Mouse (Mus musculus): Measurements from ENCODE around the gene Fam187b.

The Fam187b gene

GRCm38 (mm10) chr7:30958866-30959487, 14.6 kb upstream of the Fam187b start:
- DNase-seq: no peak

DNA sequence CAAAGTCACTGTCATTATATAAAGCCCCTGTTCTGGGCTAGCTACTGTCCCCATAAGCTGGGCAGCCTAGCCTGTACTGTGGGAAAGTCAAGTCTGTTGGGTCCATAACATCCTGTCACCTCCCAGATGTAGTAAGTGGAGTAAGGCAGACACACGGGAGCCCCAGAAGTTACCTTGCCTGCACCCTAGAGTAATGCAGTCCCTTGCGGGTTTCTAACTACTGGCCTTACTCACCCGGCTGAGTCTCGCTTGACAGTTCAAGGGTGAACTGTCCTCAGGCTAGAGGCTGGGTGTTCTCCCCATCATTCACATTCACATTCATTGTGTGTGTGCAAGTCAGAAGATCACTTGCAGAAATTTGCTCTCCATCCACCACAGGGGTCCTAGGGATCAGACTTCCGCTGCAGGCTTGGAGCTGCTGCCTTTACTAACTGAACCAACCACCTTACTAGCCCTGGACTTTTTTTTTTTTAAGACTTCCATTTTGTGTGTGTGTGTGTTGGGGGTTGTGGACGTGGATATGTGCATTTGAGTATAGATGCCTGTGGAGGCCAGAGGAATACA, 13.7 kb upstream of the Fam187b start:
- DNase-seq: no peak

- no peak for DNase-seq
Observed at GRCm38 (mm10) chr7:30962862-30963261, 10.7 kb upstream of the Fam187b start.

- DNase-seq: no peak
Observed at GRCm38 (mm10) chr7:30964366-30964765, 9.2 kb upstream of the Fam187b start.

- DNase-seq: no peak
Observed at GRCm38 (mm10) chr7:30965677-30966076, 7.9 kb upstream of the Fam187b start.

DNA sequence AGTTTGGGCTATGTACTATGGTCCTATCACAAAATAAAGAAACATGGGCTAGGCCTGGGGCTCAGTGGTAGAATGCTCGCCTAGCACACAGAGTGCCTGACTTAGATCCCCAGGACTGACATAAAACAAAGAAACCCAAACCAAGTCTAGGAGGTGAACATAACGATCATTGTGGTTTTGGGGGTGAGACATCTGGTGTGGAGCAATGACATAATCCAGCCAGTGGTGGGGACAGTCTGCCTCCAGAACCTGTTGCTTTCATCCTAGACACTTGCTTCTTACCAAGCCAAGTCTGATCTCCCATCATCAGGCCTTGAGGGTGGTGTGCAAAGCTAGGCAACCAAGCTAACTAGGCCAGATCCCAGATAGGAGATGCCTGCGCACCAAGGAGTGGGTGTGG, 6.9 kb upstream of the Fam187b start:
- no peak for DNase-seq

- no peak for DNase-seq
Observed at GRCm38 (mm10) chr7:30968611-30969010, 5.0 kb upstream of the Fam187b start.

DNA sequence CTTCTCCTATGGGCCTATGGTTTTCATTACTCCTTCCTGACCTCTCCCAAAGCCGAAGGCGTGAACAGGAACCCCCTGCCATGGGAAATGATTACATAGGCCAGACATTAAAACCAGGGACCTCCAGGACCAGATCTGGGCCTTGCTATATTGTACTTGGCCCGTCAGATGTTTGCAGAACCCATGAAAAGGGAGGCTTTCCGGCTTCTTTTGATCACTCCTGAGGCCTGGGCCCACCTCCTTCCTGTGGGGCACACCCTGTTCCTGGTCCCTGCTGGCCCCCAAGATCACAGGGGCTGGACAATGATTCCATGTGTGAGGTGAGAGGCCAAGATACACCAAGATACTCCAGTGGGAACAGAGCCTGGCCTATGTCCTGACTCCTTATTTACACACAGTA, 4.4 kb upstream of the Fam187b start:
- no peak for DNase-seq

GRCm38 (mm10) chr7:30971901-30972300, 1.7 kb upstream of the Fam187b start:
- DNase-seq: no peak

DNA sequence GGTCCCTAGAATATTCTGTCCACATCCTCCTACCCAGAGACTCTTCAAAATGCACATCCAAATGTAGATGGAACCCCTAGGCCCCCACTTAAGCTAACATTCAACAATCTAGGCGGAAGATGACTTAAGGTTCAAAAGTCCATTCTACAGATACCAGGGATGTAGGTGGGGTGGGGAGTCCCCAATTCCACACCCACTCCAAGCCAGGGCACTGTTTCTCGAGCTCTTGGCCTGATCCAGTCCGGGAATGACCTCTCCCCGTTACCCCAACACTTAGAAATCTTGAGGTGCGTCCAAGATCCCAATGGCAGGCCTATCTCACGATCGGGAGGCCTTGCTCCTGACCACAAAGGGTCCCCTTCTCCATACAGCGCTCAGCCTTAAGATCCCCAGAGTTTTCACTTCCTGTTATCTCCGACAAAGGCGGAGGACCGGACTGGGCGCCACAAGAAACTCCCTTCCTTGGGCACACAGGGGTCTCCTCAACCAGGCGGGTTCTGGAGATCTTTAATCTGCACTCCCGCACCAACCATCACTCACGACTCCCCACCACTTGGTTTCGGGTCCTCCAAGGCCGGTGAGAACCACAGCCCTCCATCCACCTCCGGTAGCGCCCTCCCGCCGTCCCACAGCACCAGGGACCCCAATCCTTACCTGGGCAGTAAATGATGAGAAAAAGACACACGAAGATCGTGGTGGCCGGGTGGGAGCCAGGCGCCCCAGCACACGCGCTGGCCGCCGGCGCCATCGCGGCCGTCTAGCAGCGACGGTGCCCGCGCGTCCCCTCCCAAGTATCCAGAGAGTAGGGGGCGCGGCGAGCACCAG, 952 bp upstream of the Fam187b start:
- DNase-seq: no peak

DNA sequence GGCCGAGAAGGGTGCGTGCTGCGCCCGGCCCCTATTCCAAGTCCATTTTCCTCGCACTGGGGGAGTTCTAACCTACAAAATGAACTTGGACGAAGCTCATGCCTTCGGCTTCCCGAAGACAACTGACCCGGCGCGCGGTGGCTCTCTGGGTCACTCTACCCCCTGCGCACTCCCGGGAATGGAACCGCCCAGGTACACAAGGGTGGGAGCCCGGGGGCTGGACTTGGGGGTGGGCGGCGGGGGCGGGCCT, 414 bp upstream of the Fam187b start, which contains the start of gene Lsr:
Gene Lsr, minus strand, starts transcription at position 214 of the 250 bp plus-strand sequence.
- no peak for DNase-seq

DNA sequence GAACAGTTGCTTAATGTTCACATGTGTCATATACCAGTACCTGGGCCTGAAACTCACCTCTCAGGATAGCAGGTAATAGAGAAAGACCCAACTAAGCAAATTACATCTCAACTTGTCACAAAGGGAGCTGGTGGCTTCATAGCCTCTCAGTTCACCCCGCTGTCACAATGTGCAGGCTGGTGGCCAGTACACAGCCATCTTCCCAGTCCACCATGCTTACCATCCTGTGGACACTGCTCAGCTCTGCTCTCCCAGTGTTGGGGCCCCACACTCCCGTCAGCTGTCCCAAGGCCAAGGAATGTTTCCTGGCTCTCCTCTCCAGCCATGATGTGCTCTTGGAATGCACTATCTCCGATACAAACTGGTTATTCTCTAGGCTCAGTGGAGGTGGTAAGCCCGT, 8.1 kb downstream of the Fam187b start:
- DNase-seq: no peak

GRCm38 (mm10) chr7:30985357-30985756, 11.8 kb downstream of the Fam187b start:
- DNase-seq: no peak

DNA sequence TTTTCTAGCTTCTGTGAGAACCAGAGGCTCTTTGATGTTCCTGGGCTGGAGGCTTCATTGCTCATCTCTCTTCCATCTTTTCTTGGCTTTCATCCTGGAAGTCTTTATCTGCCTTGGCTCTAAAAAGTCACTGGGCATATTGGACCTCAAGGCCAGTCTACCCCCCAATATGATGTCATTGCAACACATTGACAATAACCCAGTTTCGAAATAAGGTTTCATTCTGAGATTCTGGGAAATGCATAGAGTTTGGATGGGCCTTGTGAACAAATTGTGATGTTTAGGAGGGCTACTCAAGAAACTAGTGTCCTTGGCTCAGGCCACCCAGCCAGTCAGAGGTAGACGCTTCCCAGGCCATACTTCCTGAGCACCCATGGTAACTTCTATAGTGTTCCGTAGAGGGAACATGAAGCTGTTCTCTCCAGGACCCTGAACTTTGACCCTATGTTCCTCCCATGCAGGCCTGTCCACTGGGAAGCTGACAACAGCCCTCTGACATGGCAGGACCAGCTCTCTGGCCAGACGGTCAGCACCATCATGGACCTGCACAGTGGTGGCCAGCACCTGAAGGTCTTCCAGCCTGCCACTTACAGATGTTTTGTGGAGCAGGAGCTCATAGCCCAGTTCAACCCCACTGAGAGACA, 15.1 kb downstream of the Fam187b start:
- no peak for DNase-seq

GRCm38 (mm10) chr7:30992148-30992547, 18.6 kb downstream of the Fam187b start:
- no peak for DNase-seq

GRCm38 (mm10) chr7:30993986-30994385, 20.4 kb downstream of the Fam187b start:
- DNase-seq: no peak

DNA sequence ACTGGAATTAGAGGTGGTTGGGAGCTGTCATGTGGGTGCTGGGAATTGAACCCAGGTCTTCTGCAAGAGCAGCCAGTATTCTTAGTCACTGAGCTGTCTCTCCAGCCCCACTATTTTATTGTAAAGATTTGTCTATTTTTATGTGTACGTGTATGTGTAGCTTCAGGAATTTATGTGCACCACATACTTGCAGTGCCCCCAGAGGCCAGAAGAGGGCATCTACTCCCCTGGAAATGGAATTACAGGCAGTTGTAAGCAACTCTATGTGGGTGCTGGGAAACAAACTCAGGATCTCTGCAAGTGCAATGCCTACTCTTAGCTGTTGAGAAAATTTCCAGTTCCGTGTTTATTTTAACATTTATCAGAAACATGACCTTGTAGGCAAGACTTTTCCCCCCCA, 22.9 kb downstream of the Fam187b start:
- DNase-seq: no peak

DNA sequence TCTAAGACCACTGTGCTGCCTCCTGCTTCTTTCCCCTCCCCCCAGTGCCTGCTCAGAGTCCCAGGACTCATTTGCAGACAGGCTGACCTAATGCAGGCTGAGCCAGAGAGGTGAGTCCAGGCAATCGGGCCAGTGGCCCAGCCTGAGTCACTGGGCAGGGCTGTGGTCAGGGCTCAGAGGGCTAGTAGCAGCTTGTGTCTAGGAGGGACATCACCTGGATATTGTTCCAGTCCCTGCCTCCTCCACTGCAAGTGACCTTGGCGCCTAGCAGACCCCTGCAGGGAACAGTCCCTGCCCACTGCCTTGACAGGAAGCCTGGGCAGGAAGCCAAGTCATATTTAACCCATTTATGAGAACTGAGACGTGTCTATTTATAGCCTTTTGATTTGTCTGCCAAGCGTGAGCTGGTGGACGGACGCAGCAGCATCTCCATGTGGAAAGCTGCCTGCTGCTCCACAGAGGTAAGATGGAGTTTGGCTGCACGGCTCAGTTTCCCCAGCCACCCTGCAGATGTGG, 27.0 kb downstream of the Fam187b start:
- peak; percentile 23 for DNase-seq

- DNase-seq: peak; percentile 32
Observed at GRCm38 (mm10) chr7:31002650-31003049, 29.1 kb downstream of the Fam187b start.

DNA sequence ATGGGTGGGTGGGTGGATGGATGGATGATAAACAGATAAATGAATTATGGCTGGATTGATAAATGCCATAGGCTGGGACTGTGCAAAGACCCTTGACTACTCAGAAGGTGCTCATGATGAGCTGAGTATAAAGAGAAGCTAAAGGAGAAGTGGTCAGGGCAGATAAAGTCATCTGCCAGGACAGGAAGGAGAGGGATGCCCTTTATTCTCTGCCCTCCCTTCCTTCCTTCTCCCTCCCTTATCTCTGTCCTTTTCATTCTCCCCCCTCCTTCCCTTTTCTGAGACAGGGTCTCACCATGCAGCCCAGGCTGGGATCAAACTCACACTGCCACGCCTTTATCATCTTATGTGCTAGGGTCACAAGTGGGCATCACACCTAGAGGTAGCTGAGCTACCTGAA, 34.2 kb downstream of the Fam187b start:
- no peak for DNase-seq

DNA sequence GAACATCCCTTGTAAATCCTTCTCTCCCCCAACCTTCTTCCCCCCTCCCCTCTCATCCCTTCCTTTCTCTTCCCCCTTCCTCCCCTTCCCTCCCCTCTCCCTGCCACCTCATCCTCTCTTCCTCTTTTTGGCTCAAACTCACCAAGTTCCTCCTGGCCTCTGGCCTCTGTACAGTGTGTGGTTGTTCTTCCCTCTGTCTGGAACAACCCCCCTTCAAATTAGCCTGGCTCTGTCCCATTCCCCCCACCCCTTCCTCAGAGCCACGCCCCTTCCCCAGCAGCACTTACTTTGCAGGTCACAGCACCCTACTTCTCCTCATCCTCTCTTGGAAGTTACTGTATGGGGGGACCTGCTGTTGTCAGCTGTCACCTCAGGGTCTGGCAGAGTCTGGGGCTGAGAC, 34.6 kb downstream of the Fam187b start:
- no peak for DNase-seq

GRCm38 (mm10) chr7:31008889-31009288, 35.3 kb downstream of the Fam187b start:
- no peak for DNase-seq

GRCm38 (mm10) chr7:31012971-31013370, 39.4 kb downstream of the Fam187b start:
- DNase-seq: no peak

Data from thymus, postnatal 14 days (tissue).